ENCODE assay signal across 9 mouse cellular contexts in the genomic region with DNA sequence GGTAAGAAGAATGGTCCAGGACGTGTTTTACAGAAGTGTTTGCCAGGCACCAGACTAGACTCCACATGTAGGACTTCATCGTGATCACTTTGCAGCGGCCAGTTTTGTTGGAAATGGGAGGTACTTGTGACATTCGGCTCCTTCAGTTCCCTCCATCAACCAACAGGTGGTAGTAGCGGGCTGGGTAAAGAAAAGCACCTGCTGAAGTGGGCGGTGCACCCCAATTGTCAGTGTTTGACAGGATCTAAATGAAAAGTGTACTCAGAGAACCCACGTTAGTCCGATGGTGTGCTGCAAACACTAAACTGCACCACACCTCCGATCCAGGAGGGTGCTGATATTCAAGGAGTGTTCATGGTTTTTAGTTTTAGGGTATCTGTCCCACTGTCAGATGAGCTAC. TPM values are rescaled to one million over a fixed set of nuclear protein-coding genes. Genes with fewer than 3 reads are reported as not detected.
DNase-seq lines count a peak whose midpoint lies in the region; ATAC-seq and TF ChIP-seq lines count a peak whose summit lies in the region.
"Had no signal": no experiment of that assay in that cellular context is flagged by ENCODE, and none has a peak within 500 bp of the region (broad histone marks: within the 10 kb centered on the region; RNA-seq: fewer than 3 reads in every experiment).

No protein-coding gene starts in this region.

- H3K79me2 ChIP-seq in liver, adult 2 months (ENCODE audit: control insufficient read depth, insufficient read depth, low read length): no peaks in the 10 kb centered on the region

- TF ChIP-seq EP300 in lung, postnatal 0 days (IDR thresholded peaks at IDR 0.05): no peak

- no peaks in the 10 kb centered on the region for H3K4me1 ChIP-seq in liver, adult 2 months (ENCODE audit: control insufficient read depth, insufficient read depth, low read length)
- no peaks in the 10 kb centered on the region for H3K4me1 ChIP-seq in liver, embryonic 12.5 days
- no peaks in the 10 kb centered on the region for H3K4me1 ChIP-seq in embryonic facial prominence, embryonic 14.5 days (ENCODE audit: control insufficient read depth, insufficient read depth, low read length)
- H3K4me1 ChIP-seq in lung, postnatal 0 days (ENCODE audit: insufficient read depth, low read depth, low read length): no peaks in the 10 kb centered on the region
- H3K4me1 ChIP-seq: heart, embryonic 13.5 days had no signal

- no peak for ATAC-seq in liver, embryonic 12.5 days
- ATAC-seq in embryonic facial prominence, embryonic 14.5 days (ENCODE audit: low read depth): no peak
- no peak for ATAC-seq in lung, postnatal 0 days

- TF ChIP-seq POLR2A in liver, adult 2 months (IDR thresholded peaks at IDR 0.05; ENCODE audit: extremely low read depth, insufficient read depth, low read length): no peak

- peak; percentile 47; the same call in 1 of the 2 replicates for TF ChIP-seq CTCF in liver, adult 2 months (IDR thresholded peaks at IDR 0.05; ENCODE audit: low read depth, low read length)
- TF ChIP-seq CTCF in lung, postnatal 0 days (IDR thresholded peaks at IDR 0.05): peak; percentile 69

- no peak overlapping the region for H3K4me2 ChIP-seq in liver, embryonic 12.5 days
- no peak overlapping the region for H3K4me2 ChIP-seq in embryonic facial prominence, embryonic 14.5 days (ENCODE audit: low read depth, low read length)
- no peak overlapping the region for H3K4me2 ChIP-seq in lung, postnatal 0 days (replicated peaks; ENCODE audit: low read depth, low read length)
- H3K4me2 ChIP-seq: heart, embryonic 13.5 days had no signal

- no peak overlapping the region for H3K27ac ChIP-seq in liver, adult 2 months (replicated peaks; ENCODE audit: insufficient read depth, low read depth, low read length)
- no peak overlapping the region for H3K27ac ChIP-seq in liver, embryonic 12.5 days
- H3K27ac ChIP-seq in embryonic facial prominence, embryonic 14.5 days (replicated peaks; ENCODE audit: low read depth, low read length): no peak overlapping the region
- H3K27ac ChIP-seq in lung, postnatal 0 days (ENCODE audit: low read length): no peak overlapping the region
- H3K27ac ChIP-seq: heart, embryonic 13.5 days had no signal

- WGBS in liver, adult 2 months: 7% methylated on average over 9 of the region's 9 CpGs
- 11% methylated on average over 9 of the region's 9 CpGs for WGBS in liver, embryonic 12.5 days (ENCODE audit: insufficient replicate concordance)
- WGBS in embryonic facial prominence, embryonic 14.5 days: 8% methylated on average over 9 of the region's 9 CpGs
- 13% methylated on average over 9 of the region's 9 CpGs for WGBS in lung, postnatal 0 days

- H3K36me3 ChIP-seq in liver, adult 2 months (ENCODE audit: control insufficient read depth, insufficient read depth, low read length): no peaks in the 10 kb centered on the region
- H3K36me3 ChIP-seq in liver, embryonic 12.5 days: no peaks in the 10 kb centered on the region
- H3K36me3 ChIP-seq in embryonic facial prominence, embryonic 14.5 days (ENCODE audit: control insufficient read depth, insufficient read depth, low read length): no peaks in the 10 kb centered on the region
- H3K36me3 ChIP-seq in lung, postnatal 0 days (ENCODE audit: insufficient read depth, low read length): no peaks in the 10 kb centered on the region
- H3K36me3 ChIP-seq: heart, embryonic 13.5 days had no signal

- H3K4me3 ChIP-seq in liver, adult 2 months (ENCODE audit: insufficient read depth, low read depth, low read length): no peak overlapping the region
- no peak overlapping the region for H3K4me3 ChIP-seq in liver, embryonic 12.5 days
- no peak overlapping the region for H3K4me3 ChIP-seq in embryonic facial prominence, embryonic 14.5 days (ENCODE audit: low read depth, low read length)
- H3K4me3 ChIP-seq in lung, postnatal 0 days (ENCODE audit: low read depth, low read length): no peak overlapping the region
- H3K4me3 ChIP-seq: heart, embryonic 13.5 days had no signal

- no peaks in the 10 kb centered on the region for H3K27me3 ChIP-seq in liver, adult 2 months (ENCODE audit: control insufficient read depth, insufficient read depth, low read length)
- peaks cover 14% of the 10 kb centered on the region; the same call in 1 of the 2 replicates for H3K27me3 ChIP-seq in liver, embryonic 12.5 days (replicated peaks)
- H3K27me3 ChIP-seq in embryonic facial prominence, embryonic 14.5 days (replicated peaks; ENCODE audit: control insufficient read depth, insufficient read depth, low read length): peaks cover 18% of the 10 kb centered on the region
- H3K27me3 ChIP-seq in lung, postnatal 0 days (replicated peaks; ENCODE audit: insufficient read depth, low read length): no peaks in the 10 kb centered on the region

- peak; percentile 7 for DNase-seq in adrenal gland, postnatal 14 days
- DNase-seq in adrenal gland, postnatal 25 days: no peak
- DNase-seq in liver, adult 2 months (ENCODE audit: extremely low read depth, low read depth, low spot score): peak; percentile 31
- peak; percentile 70 for DNase-seq in embryonic facial prominence, embryonic 14.5 days (ENCODE audit: low spot score)
- DNase-seq in lung, postnatal 0 days (ENCODE audit: low spot score): peak; percentile 35
- DNase-seq in urinary bladder, postnatal 10 days (ENCODE audit: low spot score): no peak
- DNase-seq in ovary, postnatal 14 days (ENCODE audit: low spot score): no peak

- no peak overlapping the region for H3K9ac ChIP-seq in liver, adult 2 months (ENCODE audit: low read depth, low read length)
- no peak overlapping the region for H3K9ac ChIP-seq in liver, embryonic 12.5 days
- H3K9ac ChIP-seq in embryonic facial prominence, embryonic 14.5 days (ENCODE audit: low read depth, low read length): no peak overlapping the region
- no peak overlapping the region for H3K9ac ChIP-seq in lung, postnatal 0 days (replicated peaks; ENCODE audit: low read depth)
- H3K9ac ChIP-seq: heart, embryonic 13.5 days had no signal

- H3K9me3 ChIP-seq in liver, embryonic 12.5 days (replicated peaks): no peaks in the 10 kb centered on the region
- H3K9me3 ChIP-seq in embryonic facial prominence, embryonic 14.5 days (ENCODE audit: control insufficient read depth, low read length): no peaks in the 10 kb centered on the region
- H3K9me3 ChIP-seq in lung, postnatal 0 days (ENCODE audit: low read length): no peaks in the 10 kb centered on the region
- H3K9me3 ChIP-seq: heart, embryonic 13.5 days had no signal

RNA-seq across cellular contexts. Expression of a gene that starts 40.7 kb away (rescaled TPM):
- total RNA-seq in adrenal gland, postnatal 14 days (2021): not detected in 2 replicates
- not detected in 2 replicates for total RNA-seq in adrenal gland, postnatal 25 days (2021)
- not detected in 2 replicates for total RNA-seq in liver, adult 2 months (2014; rRNA removed)
- polyA plus RNA-seq in liver, adult 2 months (2012; rRNA removed): not detected in 2 replicates
- polyA plus RNA-seq in liver, embryonic 12.5 days (2016; fragmentation: Nextera tagmentation; extraction: Ambion mirVana): 0.06 TPM in 1 of 2 replicates, not detected in the other
- 7.3 and 9.3 TPM in 2 replicates for polyA plus RNA-seq in embryonic facial prominence, embryonic 14.5 days (2014; fragmentation: Nextera tagmentation; extraction: Ambion mirVana)
- not detected in 2 replicates for polyA plus RNA-seq in lung, postnatal 0 days (2015; fragmentation: Nextera tagmentation; extraction: Ambion mirVana)

Comparison
In these comparisons a context has a peak if more than half of its experiments do, and no peak if none do; other contexts are left out.
1. DNase-seq: peak in adrenal gland, postnatal 14 days (single experiment), liver, adult 2 months (single experiment), embryonic facial prominence, embryonic 14.5 days (single experiment) and lung, postnatal 0 days (single experiment); none in adrenal gland, postnatal 25 days (single experiment), urinary bladder, postnatal 10 days (single experiment) and ovary, postnatal 14 days (single experiment).